Mouse (Mus musculus): ENCODE data around the gene Psme4.
"Not testable (repeated sequence)": the region's sequence is repeated elsewhere in the genome, so short reads cannot be mapped to it uniquely, and the experiment has no call there.

Gene Psme4

DNA sequence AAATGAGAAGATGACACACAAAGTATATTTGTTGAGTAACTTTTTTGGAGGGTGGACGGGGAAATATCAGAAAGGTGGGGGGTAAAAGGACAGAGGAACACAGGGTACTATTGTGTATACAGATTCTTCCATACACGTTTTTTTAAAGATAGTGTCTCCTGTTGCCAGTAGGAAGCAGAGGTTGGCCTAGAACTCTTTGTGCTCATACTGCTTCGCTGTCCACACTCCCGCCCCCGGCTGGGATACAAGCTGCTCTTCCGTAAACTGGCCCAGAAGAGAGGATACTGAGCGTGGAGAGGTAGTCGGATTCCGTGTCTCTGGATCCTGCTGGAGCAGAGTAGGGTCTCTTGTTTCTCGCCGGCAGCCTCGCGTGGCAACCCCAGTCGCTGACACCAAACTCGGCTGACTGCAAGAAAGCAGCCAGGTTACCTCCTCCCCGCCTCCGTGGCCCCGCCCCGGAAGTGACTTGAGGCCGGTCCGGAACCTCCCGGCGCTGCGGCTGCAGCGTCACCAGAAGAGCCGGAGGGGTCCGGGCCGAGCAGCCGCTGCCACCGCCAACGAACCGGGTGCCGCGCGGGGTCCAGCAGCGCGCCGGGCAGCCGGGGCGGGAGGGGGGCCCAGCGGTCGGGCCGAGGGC lies at the start of gene Psme4:
Gene Psme4 (plus strand): TSS at position 460 of the 637 bp plus-strand sequence.
- in situ Hi-C loops (cut with MboI, MseI) = loop anchor here (5.0 kb wide), 1 partner anchor 1079 kb away; the partner anchor contains the start of gene Rtn4

DNA sequence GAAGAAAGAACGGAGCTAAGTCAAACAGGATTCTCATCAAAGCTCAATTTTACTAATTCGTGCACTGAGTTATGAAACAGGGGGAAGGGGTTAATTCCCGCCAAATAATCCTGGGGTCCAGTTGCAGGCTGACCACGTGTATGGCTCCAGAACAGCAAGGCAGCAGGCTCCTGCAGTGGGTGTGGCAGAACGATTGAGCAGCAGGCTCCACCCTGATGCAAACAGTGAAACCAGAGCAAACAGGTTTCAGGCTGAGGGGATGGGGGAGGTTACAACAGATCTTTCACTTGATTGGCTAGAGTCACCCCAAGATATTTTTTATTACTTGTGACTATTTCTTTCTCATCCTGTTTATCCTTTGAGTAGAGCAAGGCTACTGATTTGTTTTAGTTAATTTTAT lies 48.1 kb upstream of the Psme4 start:
- in situ Hi-C loops (cut with MboI, MseI) = no loop called here

DNA sequence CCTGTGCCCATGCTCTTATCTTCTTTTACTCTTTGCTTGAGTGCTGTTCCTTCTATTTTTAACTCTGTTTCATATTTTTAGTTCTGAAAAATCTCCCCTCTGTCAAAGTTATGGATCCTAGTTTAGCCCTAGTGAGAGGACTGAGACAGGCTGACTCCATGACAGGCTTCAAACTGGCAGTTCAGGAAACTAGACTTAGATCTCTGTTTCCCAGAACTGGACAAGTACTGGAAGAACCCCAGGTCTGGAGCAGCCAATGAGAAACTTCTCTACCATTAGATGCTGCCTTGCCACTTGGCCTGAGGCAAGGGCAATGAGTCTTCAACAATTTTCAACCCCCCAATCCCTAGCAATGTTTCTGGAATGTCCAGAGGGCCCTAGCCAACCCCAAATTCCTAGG lies 40.8 kb upstream of the Psme4 start:
- in situ Hi-C loops (cut with MboI, MseI) = no loop called here

DNA sequence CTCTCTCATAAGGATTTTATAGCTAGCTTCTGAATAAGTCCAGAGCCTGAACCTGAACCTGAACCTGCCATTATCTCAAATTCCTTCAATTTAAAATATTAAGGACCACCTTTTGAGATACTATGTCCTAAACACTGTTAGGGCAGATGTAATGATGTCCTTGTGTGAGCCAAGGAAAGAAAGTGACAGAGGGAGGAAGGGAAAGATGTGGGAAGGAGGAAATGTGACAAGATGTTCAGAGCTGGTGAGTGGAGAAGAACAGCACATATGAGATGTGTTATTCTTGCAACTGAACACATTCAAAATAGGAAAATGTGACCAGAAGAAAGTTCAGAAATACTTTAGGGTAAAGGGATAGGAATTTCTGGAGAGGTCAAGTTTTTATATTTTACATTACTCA lies 38.1 kb upstream of the Psme4 start:
- in situ Hi-C loops (cut with MboI, MseI) = no loop called here

DNA sequence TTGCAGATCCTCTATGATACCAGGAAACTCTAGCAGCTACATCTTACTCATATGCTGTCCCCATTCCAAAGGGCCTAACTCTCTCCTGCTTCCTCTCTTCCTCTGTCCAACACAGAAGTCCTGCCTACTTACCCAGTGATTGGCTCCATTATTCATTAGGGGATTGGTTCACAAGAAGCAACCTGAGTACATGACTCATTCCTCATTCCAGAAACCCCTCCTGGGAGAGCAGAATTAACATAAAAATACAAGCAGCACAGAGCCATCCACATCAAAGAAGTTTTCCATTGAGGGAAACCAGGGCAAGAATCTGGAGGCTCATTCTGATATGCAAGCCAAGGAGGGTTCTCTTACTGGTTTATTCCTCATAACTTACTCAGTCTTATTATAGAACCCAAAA lies 27.5 kb upstream of the Psme4 start:
- in situ Hi-C loops (cut with MboI, MseI) = no loop called here

DNA sequence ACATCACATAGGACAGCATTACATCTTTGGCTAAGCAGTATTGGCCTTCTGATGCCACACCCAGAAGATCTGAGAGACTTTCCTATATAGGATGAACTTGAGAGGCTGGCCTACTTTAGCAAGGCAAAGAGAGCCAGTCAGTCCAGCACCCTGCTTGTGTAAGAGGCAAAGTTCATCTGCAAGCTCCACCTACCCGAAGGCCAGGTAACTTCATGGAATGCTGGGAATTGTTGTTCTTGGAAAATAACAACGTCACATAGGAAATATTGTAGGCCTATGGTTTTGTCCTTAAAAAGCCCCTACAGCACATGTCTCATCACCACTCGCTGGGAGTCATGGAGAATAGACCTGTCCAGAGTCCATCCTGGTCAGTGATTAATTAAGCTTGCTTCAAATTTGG lies 22.6 kb upstream of the Psme4 start:
- in situ Hi-C loops (cut with MboI, MseI) = no loop called here

DNA sequence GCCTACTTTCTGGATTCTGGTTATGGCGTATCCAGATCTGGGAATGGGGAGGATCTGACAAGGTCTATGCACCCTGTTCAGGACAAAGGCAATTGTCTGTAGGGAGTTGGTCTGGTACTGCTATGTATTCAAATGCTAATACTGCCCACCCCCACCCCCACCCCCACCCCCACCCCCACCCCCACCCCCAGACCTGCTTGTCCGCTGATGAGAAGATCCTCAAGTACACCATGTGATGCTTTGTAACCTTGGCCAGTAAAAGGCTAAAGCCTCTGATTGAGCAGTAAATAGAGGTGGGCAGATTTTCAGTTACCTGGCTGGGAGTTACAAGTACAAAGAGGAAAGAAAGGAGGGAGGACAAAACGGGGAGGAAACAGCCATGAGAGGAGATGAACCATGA lies 21.9 kb upstream of the Psme4 start:
- in situ Hi-C loops (cut with MboI, MseI) = no loop called here

DNA sequence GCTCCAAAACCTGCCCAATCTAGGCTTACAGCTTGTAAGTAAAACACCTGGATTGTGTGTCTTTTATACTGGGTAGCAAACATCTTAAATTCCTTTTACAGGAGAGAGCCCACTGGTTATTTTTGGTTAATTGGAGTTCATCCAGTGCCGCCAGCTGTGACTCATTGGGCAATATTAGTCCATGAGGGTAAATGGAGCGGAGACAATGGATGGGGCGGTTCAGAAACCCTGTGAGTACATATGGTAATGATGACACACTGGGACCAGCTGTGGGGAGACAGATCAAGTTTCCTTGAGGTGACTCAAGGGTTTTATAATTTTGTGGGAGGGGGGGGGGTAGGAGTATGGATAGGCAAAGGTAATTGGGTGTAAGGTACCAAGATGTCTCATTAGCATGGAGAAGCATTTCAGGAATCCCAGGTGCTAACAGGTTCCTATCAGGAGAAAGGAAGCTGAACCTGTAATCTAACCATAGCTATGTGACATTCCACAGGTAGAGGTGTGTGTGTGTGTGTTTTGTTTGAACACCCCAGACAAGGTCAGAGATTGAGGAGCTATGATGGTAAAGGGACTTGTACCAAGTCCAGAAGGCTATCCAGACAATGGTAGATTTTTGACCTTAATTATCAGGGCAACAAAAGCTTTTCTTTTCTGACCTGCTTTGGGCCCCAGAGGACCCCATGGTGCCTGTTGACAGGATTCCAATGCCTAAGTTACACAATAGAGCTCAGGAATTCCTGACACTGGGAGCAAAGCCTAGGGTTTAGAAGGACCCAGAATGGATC lies 21.3 kb upstream of the Psme4 start:
- in situ Hi-C loops (cut with MboI, MseI) = no loop called here

DNA sequence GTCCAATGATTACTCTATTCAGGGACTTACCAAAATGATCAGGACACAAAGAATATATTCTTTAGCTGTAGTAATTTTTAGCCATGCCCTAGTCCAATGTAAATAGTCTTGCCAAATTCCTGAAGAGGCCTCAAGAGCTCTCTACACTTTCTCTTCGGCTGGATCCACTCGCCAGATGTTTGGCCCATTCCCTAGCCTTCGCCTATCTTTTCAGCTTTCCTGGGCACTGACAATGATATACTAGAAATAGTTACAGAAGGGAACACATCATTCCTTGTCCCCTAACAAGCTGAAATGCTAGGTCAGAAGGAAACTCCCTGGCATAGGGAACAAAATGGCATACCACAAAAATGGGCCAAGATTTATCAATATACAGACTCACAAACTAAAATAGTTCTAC lies 18.6 kb upstream of the Psme4 start:
- in situ Hi-C loops (cut with MboI, MseI) = no loop called here

DNA sequence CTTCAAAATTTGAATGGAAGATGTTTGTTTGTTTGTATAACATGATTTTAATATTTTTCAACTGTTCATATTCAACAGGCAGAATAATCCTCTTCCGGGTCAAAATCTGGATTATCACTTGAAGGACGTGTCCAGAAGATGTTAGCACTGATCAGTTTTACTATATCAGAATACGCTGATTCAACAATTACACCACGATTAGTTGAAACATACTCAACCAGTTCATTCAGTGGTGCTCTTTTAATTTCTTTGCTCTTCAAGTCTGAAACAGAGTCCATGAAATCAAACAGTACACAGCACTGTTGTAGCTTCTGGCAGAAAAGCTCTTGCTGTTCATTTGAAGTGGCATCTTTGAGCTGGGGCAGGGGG lies 17.1 kb upstream of the Psme4 start:
- in situ Hi-C loops (cut with MboI, MseI) = not testable (repeated sequence)

DNA sequence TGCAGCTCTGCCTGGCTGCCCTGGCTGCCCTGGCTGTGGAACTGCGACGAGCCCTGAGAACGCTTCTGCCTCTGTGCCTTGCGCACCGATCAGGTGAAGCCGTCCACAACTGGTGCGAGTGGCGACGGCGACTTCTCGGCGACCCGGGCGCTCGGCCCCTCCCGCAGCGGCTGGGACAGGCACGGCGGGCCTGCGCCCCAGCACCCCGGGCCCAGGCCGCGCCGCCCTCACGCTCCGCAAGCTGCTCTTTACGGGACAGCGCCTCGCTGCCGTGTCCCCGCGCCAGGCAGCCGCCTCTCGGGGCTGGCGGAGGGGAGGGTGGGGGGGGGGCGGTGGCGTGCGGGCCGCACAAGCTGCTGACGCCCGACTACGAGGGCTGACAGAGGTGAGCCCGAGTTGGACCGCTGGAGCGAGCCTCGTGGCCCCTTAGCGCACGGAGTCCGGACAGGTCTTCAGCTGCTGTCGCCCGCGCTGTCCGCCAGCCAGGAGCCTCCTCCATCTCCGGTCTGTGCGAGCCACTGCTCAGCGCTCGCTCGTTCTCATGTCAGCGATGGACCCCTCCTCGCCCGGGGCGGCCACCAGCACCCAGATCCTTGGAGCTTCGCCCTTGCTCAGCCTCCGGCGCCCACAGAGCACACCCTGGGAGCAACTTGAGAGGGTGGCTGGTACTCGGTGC lies 16.5 kb upstream of the Psme4 start:
- in situ Hi-C loops (cut with MboI, MseI) = no loop called here

DNA sequence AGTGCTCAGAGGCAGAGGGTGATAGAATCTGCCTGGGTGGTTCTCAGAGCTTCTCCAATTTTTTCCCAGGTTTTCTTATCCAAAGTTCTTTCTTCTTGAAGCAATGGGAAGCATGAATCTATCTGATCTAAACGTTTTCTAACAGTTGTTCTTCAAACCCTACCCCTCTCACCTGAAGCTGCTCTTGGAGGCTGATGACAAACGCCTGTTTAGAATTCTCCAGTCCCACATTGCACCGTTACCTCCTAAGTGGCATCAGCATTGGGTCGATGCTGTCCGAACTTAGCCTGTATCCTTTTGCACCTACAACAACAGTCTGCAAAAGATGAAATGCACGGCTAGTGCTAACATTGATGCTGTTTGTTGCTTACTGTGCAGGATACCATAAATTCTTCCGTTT lies 10.1 kb upstream of the Psme4 start:
- in situ Hi-C loops (cut with MboI, MseI) = no loop called here

DNA sequence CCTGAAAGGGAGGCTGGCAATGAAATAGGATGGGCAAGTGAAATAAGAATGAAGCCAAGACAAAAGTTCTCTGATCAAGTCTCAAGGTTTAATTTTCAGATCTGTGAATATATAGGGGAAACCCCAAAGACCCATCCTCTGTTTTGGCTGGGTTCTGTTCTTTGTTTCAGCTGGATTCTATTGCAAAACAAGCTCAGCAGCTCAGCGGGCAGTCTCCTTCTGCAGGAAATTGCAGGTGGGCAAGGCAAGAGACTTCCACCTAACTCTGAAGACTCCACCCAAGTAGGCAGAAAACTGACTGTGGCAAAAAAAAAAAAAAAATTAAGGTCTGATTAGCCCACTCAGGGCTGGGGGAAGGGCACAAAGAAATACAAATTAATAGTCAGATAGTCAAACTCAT lies 9.6 kb upstream of the Psme4 start:
- in situ Hi-C loops (cut with MboI, MseI) = no loop called here

DNA sequence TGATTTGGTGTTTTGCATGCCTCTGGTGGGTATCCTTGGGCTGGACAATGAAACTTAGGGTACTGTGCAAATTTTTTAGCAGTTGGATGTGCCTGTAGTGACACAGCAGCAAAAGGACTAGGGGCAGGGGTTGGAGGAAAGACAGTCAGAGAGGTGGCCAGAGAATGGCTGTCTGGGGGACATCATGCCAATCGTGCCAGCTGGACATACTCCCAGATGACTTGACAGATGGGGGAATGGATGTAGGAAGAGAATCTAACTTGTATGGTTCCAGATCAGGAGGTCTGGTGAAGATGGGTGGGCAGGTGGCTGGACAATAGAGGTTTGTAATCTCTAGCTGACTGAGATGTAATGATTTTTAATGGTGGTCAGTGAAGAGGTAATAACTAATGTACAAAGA lies 6.5 kb upstream of the Psme4 start:
- in situ Hi-C loops (cut with MboI, MseI) = no loop called here

DNA sequence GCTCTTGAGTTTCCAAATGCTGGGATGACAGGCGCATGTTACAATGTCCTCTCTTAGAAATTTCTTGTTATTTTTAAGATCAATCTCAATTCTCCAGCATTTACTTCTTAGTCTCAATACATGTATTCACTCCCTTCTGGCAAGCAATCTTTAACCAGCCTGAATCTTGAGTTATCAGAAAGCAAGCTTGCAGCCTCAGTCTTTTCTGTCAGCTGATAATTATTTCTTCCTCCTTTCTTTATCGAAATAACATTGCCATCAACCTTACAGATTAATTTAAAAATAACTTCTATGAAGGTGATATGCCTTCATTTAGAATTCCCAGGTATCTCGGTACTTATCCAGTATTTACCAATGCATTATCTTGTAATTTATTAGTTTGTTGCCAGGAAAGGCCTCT lies 709 bp upstream of the Psme4 start:
- in situ Hi-C loops (cut with MboI, MseI) = loop anchor here (5.0 kb wide), 1 partner anchor 1079 kb away; the partner anchor contains the start of gene Rtn4

DNA sequence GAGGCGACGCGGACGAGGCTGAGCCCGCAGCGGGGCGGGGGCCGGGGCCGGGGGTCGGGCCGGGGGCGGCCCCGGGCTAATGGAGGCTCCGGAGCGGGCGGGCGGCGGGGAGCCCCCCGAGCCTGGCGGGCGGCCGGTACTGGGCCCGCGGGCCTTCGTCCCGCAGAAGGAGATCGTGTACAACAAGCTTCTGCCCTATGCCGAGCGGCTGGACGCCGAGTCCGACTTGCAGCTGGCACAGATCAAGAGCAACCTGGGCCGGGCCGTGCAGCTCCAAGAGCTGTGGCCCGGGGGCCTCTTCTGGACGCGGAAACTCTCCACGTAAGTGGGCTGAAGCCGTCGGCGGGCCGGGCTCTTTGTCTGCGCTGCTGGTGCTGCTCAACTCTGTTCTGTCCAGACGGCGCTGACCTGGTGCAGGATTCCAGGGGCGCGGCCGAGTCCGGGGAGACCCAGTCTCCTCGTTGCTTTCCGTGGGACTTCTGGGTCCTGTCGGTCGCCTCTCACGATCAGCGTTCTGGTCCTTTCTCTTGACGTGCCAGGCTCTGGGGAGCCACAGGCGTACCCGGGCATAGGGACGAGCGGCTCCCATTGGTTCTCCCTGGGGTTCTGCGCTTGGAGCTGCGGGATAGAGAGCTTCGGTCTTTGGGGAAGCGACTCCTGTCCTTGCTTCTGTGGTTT lies 517 bp downstream of the Psme4 start:
- in situ Hi-C loops (cut with MboI, MseI) = loop anchor here (5.0 kb wide), 1 partner anchor 1080 kb away; the partner anchor contains the start of gene Rtn4

DNA sequence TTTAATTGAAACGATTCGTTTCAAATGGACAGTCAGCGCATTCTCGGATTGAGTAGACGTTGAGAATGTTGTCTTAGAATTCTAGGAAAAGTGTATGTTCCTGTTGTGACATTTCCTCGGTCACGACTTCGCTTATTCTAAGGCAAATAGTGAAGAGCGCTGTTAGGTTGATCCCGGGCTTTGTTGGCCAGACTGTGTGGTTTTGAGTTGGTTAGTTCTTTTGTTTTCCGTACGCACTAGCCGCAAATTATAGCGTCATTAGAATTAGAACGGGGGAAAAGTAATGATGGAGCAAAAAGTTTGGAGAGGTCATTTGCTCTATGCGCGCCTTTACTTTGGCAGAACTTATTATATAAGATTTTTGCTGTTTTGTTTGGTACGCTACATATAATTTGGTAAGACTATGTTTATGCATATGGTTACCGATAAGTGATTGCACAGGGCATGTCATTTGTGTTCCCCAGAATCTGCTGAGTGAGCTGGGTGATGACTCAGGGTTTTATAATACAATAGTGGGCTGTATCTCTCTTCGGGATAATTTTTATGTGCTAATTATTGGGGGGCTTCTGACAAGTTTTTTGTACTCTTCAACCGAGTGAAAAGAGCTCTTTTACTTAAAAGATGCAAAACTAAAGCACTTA lies 1.4 kb downstream of the Psme4 start:
- in situ Hi-C loops (cut with MboI, MseI) = loop anchor here (5.0 kb wide), 1 partner anchor 1081 kb away; the partner anchor contains the start of gene Rtn4

DNA sequence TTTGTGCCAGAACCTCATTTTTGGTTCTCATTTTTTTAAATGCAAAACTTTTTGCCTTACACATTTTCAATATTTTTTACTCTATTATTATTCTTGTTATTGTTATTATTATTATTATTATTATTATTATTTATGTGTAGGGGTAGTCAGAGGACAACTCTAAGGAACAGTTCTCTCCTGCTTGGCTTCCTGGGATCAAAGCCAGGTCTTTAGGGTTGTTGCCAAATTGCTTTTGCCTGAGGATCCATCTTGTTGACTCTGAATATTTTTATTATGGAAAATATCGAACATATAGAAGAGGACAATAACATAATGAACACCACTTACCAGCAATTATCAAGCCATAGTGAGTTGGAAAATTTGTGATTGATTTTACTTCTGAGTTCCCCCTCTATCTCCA lies 3.1 kb downstream of the Psme4 start:
- in situ Hi-C loops (cut with MboI, MseI) = loop anchor here (5.0 kb wide), 1 partner anchor 1082 kb away; the partner anchor contains the start of gene Rtn4

DNA sequence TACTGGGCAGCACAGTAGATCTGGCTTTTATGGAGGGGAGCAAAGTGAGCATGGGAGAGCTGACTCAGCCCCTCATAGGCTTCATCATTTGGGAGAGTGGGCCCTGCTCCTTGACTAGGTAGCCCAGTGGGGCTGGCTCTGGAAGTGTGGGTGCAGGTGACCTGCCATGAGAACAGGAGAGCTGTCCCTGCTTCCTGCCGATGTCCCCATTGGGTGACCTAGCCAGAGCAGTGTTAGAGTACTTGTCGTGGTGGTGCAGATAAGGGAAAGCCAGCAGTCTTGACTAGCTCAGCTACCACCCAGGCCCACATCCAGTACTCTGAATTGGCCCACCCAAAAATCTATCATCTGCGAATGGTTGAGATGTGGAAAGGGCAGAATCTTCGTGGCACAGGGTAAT lies 6.0 kb downstream of the Psme4 start:
- in situ Hi-C loops (cut with MboI, MseI) = no loop called here

DNA sequence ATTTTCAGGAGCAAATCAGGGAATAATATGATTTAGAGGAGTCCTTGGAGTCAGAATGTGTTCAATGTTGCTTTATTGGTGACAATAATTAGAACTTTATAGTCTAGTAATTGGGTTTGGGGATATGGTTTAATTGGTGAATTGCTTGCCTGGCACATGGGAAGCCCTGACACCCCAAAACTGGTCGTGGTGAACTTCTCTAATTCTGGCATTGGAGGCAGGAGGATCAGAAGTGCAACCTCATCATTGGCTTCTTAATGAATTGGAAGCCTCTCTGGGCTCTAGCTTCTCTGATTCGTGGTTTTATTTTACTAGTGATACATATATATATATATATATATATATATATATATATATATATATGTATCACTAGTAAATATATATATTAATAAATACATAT lies 9.4 kb downstream of the Psme4 start:
- in situ Hi-C loops (cut with MboI, MseI) = no loop called here

DNA sequence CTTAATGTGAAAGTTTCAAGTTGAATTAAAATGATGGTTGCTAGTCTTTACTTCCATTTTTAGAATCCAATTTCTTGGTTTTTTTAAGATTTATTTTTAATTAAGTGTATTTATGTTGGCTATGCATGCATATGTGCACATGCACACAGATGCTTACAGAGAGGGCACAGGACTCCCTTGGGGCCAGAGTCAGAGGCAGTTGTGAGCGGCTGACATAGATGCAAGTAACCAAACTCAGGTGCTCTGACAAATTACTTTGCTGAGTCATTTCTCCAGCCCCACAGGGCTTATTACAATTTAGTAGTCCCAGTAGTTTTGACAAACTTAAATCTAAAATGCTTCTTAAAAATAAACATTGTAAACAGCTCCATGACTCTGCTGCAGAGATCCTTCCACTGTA lies 10.1 kb downstream of the Psme4 start:
- in situ Hi-C loops (cut with MboI, MseI) = no loop called here

DNA sequence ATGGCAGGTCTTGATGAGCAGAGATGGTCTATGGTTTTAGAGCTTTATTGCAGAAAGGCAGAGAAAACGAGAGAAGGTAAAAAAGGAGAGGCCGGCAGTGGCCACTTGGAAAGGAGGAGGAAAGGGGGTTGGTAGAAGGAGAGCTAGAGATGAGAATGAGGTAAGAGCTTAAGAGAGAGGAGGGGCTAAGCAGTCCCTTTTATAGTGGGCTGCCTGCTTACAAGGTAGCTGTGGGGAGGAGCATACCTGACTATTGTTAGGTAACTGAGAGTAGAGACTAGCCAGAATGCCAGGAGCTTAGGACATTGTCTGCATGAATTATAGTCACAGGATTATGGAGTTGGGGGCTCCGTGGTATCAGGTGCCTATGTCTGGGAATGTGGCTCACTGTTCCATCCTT lies 14.0 kb downstream of the Psme4 start:
- in situ Hi-C loops (cut with MboI, MseI) = no loop called here

Data from T-helper 1 cell (primary cell).